Mouse (Mus musculus) thymus, postnatal 14 days (tissue): ENCODE data around the gene Dph5.

Experiments used
- DNase-seq: peaks from one replicate; pipeline ENCODE4 v3.0.0; 2021

Gene Dph5

GRCm38 (mm10) chr3:115893166-115893565 is 5.5 kb downstream of the Dph5 start:
- no peak for DNase-seq

DNA sequence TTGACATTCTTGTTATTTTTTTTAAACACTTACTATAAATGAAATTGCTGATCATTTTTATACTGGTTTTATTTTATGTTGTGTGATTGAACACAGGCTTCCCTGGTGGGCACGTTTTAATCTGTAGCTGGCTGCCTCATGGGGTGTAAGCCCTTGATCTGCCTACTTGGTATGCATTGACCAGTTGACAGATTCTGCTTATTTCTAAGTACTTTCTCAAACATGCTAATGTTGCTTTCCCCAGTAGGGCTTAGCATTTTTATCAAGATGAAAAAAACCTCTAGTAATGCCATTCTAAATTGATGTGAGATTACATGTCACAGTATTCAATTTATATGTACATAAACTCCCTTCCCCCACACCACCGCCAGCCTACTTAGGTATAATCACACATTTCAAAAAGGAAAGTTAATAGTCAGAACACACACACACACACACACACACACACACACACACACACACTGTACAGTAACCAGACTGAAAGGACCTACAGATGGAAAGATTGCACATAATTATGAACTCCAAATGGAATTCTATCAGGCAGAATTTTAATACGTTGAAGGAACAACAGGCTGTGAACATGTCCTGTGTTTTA is 10.8 kb downstream of the Dph5 start:
- no peak for DNase-seq

DNA sequence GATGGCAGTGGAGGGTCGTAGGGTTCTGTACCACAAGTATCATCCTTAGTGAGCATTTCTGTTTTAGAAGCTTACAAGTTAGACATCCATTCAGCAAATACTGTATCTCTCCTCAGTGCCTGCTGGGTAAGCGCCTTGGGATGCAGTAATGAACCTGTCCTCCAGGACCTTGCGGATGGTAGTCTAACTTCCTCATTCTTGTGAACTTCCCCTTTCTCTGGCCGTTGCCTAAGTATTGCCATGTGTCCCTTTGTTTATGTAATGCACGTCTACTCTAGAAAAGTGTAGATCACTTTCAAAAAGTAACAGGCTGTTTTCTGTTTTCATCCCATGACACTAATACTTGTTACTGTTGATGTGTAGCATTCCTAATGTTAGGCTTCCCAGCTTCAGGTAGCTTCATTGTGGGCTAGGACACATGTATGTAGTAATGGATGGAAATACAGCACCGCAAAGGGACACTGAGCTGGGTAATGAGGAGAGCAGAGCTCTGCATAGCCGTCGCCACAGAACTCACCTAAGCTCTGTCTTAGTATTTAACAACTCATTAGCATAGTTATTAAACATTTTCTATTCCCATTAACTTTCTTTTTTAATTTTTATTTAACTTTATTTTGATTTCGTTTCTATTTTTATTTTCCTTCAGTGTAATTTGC is 14.8 kb downstream of the Dph5 start:
- DNase-seq, result no peak

DNA sequence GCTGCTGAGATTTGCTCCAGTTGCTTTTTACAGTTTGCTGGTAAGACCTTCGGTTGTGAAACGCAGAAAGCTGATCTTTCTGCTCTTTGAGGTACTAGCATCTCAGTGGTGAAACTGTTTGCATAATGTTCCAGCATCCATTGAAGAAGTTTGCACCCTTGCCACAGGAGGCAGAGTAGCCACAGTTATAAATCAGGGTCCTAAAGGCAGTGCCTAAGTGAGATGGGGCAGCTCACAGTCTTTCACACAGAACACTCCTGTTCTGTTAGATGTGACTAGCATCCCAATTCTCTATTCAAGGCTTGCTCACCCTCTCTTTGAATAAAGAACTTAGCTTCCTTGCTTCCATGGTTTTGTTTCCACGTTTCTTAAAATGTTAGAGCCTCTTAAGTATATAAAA is 17.4 kb downstream of the Dph5 start:
- DNase-seq, result no peak

DNA sequence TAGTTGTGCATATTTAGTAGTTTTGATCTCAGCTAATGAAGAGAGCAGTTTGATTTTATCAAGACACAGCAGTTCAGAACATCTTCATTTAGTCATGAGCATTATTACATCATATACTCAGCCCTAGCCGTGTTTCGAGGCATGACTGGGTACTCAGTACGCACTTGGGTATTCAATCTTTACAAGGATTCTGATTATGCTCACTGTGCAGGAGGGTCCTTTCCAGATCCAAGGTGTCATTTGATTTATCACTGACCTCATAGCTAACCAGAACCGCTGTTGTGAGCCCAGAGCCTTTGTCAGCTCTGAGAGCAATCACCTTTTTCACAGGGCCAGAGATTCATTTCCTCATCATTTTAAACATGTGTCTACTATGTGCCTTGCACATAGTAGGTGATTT is 17.9 kb downstream of the Dph5 start:
- no peak for DNase-seq

DNA sequence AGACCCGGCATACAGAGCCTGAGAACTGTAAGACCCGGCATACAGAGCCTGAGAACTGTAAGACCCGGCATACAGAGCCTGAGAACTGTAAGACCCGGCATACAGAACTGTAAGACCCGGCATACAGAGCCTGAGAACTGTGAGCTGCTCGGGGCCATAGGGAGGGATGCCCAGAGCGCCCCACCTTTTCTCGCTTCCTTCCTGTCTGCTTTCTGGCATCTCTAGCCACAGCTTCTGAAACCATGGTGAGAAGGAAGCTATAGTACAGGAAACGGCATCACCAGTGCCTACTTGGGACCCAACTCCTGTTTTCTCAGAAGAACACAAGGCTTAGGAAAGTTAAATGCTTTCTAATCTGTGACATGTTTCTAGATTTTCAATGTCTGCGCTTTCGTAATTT is 19.8 kb downstream of the Dph5 start:
- DNase-seq, result peak; percentile 19

GRCm38 (mm10) chr3:115924401-115925190 is 37.0 kb downstream of the Dph5 start:
- DNase-seq, result no peak

DNA sequence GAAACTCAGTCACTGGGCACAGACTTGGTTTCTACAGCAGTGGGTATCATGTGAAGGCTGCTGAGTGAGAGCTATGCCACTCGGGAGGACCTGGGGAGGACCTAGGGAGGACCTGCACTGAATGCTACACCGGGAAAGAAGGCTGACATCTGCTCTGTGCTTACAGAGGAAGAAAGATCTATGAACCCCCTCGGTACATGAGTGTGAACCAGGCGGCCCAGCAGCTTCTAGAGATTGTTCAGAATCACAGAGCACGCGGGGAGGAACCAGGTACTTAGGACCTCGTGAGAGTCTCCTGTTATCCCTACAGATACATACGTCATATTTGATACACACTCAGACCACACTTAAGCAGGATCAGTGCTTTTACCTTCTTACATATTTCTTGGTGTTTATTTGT is 38.9 kb downstream of the Dph5 start:
- DNase-seq, result no peak

- DNase-seq, result no peak
Measured at GRCm38 (mm10) chr3:115931701-115932100, 44.1 kb downstream of the Dph5 start.

DNA sequence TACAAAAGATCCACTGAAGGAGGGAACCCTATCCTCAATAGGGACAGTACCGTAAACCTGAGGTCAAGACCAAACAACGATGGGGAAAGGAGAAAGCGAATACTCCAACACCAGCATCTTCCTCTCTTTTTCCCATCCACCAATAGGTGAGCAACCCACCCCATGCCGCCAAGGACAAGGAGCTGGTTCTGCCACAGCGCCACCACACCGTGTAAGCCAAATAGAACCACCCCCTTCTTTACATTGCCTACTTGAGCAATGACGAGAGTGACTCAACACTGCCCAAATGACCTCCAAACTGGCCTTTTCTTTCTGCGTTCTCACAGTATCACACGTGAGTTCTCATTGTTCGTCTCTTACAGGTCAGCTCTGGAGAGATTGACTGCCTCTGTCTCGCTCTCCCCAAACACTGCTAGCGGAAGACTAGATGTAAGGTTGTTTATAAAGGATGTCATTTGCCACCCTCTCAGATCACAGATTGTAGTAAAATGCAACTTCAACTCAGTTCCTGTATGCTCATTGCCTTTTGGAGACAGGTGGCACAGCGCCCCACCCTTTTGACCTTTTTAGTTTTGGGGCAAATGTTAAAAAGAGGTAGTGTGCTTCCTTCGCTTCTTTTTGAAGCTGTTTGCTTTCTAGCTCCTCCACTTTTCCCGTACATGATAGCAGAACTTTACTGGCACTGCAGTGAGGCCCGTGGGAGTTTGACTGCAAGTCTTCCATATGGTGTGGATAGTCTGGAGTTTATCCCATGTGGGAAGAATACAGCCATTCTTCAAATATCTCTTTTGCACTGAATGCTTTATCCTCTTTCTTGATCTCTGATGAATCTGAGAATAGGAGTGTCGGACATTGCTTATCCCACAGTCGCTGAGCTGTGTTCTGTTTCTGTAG is 45.9 kb downstream of the Dph5 start:
- peak; percentile 45 for DNase-seq

DNA sequence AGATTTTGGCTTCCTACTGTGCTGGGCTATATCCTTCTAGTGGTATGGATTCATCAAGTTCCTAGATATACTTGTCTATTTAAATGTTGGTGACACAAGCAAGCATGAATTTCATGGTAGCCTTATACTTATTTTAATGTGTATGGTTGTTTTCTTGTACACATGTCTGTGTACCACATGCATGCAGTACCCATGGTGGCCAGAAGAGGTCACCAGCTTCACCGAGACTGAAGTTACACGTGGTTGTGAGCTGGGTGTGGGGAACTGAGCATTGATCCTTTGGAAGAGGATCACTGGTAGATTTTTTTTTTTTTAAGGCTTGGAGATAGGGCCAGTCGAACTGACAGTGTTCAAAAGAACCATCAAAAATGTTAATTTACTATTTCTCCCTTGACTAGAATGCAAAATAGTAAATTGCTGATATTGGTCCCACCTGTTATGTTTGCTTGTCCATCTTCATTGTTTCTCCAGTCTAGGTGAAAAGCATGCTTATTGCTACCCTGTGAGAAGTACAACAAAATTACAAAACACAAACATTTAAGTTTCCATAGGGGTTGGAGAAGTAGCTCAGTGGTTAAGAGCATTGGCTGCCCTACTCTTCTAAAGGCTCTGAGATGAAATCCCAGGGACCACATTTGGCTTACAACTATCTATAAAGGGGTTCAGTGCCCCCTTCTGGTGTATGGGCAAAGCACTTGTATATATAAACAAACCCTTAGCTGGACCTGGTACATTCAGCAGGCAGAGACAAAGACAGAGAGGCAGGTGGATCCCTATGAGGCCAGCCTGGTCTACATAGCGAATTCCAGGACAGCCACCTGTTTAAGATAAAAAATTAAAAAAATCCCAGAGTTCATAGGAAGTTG is 49.3 kb downstream of the Dph5 start:
- peak; percentile 84 for DNase-seq

DNA sequence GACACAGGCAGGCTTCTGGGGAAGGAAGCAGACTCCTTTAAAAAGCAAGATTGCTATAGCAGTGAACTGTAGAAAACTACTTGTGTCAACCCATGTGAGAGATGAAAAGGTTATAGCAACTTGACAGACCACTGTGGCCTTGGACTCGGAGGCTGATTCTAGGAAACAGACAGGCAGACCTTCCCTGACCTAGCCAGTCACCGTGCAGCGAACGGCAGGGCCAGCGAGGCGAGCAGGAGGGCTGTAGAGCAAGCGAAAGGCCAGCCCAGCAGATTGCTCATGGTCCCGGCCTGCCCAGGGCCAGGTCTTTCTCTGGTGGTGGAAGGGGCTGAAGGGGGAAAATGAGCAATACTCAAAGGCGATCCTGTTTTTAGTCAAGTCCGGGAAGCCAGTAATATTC is 50.2 kb downstream of the Dph5 start:
- no peak for DNase-seq

- DNase-seq, result no peak
Measured at GRCm38 (mm10) chr3:115940510-115940909, 52.9 kb downstream of the Dph5 start.

DNA sequence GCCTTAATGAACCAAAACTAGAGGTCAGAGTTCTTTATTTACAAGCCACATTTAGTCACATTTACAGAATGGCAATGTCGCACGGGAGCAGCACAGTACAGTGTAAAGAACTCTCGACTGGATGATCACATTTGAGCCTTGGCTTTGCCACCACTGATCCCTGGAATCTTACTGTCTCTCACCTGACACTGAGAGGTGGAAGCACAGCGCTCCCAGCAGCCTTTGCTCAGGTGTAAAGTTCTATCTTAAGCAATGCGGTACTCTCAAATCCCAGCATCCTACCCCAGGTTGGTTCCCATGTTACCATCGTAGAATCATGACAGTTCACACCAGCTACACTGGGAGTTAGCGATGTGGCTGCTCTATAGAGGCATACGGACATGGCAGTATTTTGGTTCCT is 53.8 kb downstream of the Dph5 start:
- DNase-seq, result no peak

DNA sequence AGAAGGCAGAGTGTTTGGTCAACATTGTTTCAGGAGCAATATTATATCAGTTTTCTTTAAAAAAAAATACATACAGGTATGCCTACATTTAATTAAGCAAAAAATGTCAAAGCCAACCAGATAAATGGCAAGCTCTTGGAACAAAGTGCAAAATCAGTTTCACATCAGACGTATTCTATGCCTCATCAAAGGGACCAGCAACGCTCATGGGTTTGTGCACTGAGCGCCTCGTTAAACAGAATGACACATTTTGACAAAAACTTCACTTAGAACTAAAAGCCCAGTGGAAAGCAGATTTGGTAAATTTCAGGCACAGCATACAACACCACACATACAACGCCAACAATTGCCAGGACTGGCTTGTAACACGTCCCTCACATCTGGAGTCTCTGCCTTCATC is 56.7 kb downstream of the Dph5 start:
- DNase-seq, result no peak

DNA sequence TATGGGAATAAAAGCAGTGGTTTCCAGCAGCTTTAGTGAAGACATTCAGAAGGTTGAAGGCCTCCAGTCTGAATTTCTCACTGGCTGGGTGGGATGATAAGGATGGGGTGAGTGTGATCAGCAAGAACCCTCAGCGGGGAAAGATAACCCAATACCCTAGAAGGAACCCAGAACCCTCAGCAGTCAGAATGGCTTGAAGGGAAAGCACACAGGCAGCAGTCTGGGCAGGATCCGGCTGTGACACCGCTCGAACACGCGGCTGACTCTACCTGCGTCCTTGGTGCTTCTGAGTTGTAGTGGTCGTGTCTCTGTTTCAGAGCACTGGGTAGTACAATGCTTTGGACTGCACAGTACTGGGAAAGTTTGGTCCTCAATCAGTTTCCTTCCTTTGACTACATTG is 58.6 kb downstream of the Dph5 start:
- DNase-seq, result no peak

GRCm38 (mm10) chr3:115949220-115949920 is 61.7 kb downstream of the Dph5 start:
- DNase-seq, result no peak

DNA sequence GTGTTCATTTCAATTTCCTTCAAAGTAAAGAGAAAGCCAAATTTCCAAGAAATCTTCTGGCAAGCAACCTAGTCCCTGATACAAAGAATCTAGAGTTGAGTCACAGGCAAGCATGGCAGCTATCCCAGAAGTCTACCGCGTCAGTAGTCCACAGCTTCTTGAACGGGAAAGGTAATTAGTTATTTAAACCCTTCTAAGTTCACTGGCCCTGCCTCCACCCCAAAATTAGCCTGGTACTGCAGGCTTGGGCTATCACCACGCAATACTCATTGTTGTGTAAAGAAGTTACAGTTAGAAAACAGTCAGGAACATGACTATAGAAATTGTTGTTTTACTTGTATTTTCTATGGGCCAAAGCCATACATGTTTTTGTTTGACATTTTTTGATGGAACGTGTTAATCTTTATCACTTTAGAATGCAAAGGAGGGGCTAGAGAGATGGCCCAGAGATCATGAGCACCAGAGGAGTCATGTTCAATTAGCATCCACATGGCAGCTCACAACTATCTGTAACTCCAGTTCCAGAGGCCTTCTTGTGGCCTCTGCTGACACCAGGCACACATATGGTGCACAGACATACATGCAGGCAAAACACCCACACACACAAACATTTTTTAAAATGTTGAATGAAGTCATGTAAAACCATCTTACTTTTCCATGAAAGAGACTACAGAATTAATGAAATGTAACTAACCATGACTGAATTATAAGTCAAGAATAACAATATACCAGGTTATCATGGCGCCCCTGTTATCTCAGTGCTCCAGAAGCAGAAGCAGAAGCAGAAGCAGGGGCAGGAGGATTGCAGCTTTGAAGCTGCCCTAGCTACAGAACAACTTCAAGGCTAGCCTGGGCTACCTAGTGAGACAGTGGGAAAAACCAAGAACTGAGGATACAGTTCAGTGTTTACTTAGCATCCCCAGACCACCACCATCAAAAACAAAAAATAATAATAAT is 62.6 kb downstream of the Dph5 start:
- DNase-seq, result no peak

DNA sequence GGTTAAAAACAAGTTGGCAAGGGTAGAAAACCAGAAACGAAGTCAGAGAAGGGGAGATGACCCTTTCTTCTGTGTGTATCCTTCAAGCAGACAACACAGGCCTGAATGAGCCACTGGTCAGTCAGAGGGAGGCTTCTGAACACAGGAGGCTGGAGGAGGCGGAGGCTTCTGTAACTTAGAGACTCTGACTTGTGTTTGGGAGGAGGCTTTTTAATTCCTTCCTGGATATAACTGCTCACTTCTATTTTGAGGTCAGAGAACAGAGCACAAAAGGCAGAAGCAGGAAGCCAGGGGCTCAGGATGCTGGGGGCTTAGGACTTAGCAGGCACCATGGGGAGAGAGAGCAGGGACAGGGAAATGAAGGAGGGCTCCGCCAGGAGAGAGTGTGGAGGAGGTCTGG is 63.6 kb downstream of the Dph5 start:
- no peak for DNase-seq

DNA sequence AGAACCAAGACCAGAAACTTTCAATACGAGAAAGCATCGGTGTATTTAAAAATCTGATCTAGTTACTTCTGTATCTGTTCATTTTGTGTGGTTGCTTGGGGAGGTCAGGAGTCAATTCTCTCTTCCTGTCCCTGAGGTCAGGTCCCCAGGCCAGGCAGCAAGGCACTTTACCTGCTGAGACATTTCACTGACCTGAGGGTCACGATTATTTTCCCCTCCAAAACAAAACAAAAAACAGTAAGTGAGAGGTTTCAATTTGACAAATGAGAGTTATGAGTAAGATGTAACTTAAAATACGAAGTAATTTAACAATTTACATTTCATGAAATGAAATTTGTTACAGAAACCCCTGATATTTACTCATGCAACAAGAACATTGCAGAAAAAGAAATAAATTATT is 64.7 kb downstream of the Dph5 start:
- DNase-seq, result no peak
